Mouse (Mus musculus) lung, postnatal 10 days (tissue): ENCODE measurements around the gene Tmem206.
A peak's percentile ranks its signal among the peaks of the same experiment; 100 is the strongest.

Experiments
- DNase-seq: peaks from one replicate; pipeline ENCODE4 v3.0.0; 2021

The Tmem206 gene

GRCm38 (mm10) chr1:191353836-191354235, 28.1 kb downstream of the Tmem206 start:
- DNase-seq: no peak

DNA sequence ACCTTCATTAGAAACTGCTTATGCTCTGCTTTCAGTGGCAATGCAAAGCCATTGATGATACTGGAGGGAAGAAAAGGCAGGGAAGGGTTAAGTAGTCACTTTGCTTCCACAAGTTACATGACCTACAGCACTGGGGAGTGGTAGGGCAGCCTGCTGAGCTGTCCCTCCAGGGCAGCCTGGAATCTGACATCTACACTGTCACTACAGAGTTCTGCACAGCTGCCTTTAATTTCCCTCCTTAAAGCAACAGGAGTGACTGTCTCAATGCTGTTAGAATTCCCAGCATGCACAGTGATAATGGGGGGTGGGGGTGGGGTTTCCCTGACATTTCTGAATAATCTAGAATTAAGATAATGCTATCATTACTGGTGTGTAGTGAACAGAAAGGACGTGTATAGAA, 31.2 kb downstream of the Tmem206 start:
- no peak for DNase-seq

GRCm38 (mm10) chr1:191359478-191359877, 33.8 kb downstream of the Tmem206 start:
- DNase-seq: no peak

DNA sequence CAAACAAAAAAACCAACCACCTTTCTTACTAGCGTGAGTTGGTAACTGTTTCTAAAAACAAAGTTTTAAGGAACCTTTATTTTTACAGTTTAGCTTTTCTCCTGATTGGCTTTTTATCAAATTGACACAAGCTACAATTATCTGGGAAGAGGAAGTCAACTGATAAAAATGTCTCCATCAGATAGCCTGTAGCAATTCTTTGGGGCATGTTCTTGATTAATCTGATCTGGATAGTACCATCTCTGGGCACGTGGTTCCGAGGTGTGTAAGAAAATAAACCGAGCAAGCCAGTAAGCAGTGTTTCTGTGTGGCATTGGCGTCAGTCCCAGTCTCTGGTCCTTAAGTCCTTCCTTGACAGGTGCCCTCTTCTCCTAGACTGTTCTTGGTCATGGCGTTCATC, 36.7 kb downstream of the Tmem206 start:
- DNase-seq: no peak

DNA sequence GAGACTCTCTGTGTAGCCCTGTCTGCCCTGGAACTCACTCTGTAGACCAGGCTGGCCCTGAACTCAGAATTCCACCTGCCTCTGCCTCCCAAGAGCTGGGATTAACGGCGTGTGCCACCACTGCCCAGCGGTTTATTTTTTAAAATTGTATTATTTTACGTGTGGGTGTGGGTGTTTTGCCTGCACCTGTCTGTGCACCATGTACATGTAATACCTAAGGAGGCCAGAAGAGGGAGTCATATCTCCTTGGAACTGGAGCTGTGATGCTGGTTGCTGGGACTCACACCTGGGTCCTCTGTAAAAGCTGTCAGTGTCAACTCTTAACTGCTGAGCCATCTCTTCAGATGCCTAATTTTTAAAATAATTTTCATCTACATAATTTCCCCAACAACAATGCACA, 38.8 kb downstream of the Tmem206 start:
- DNase-seq: peak; percentile 47

- no peak for DNase-seq
Measured at GRCm38 (mm10) chr1:191368193-191368592, 42.5 kb downstream of the Tmem206 start.

- DNase-seq: no peak
Measured at GRCm38 (mm10) chr1:191369140-191369539, 43.4 kb downstream of the Tmem206 start.

- DNase-seq: no peak
Measured at GRCm38 (mm10) chr1:191374993-191375643, 49.4 kb downstream of the Tmem206 start.

- DNase-seq: no peak
Measured at GRCm38 (mm10) chr1:191375644-191375998, 49.9 kb downstream of the Tmem206 start.

GRCm38 (mm10) chr1:191378080-191378479, 52.4 kb downstream of the Tmem206 start:
- no peak for DNase-seq

- DNase-seq: no peak
Measured at GRCm38 (mm10) chr1:191380843-191381242, 55.1 kb downstream of the Tmem206 start.

GRCm38 (mm10) chr1:191381955-191382736, 56.4 kb downstream of the Tmem206 start:
- DNase-seq: no peak

GRCm38 (mm10) chr1:191384786-191385430, 59.2 kb downstream of the Tmem206 start:
- no peak for DNase-seq

DNA sequence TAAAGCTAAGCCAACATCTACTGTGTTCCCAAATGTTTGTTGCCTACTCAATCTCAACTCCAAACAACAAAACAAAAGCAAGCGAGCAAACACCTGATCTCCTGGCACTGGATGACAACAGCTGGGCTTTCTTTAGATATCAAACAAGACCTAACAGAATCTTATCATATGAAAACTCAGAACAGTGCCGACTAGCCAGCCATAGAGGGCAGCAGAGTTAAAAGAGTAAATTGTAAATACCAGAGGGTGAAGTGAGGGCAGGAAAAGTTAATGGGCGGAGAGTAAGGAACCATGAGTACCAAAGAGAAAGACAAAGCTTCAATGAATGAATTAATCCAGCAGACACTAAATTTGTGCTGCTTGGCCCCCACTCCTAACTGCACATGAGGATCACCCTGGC, 65.6 kb downstream of the Tmem206 start:
- peak; percentile 81 for DNase-seq

DNA sequence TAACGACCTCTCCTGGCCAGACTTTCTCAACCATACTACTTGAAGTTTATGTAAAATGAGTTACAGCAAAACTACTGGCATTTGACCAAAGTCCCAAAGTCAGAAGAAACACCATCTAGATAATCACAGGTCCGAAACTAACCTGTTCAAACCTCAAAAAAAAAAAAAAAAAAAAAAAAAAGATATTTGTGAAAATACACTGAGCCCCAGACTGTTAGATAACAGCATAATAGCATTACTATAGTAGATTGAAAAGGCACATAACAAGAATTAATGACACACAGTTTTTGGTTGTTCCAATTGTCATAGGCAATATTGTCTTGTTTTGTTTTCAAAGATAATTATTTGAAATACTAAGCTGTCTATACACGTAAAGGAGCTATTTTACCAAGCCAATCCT, 67.8 kb downstream of the Tmem206 start:
- no peak for DNase-seq

DNA sequence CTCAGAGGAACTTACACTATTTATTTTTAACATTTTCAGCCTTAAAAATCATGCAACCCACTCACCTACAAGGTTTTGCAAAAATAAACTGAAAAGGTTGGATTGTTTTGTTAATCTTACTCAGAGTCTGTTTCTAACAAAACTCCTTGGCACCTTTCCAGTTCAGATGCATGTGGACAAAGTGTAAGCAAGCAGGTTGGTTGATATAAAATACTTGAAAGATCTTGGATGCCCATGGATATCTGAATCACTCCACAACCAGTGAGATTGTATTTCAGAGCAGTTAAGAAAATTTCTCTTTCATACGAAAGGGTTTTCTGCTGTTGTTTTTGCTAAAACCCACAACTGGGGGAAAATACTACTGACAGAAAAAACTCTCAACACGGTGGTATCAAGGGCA, 68.4 kb downstream of the Tmem206 start:
- peak; percentile 14 for DNase-seq

- DNase-seq: no peak
Measured at GRCm38 (mm10) chr1:191395200-191395599, 69.5 kb downstream of the Tmem206 start.

DNA sequence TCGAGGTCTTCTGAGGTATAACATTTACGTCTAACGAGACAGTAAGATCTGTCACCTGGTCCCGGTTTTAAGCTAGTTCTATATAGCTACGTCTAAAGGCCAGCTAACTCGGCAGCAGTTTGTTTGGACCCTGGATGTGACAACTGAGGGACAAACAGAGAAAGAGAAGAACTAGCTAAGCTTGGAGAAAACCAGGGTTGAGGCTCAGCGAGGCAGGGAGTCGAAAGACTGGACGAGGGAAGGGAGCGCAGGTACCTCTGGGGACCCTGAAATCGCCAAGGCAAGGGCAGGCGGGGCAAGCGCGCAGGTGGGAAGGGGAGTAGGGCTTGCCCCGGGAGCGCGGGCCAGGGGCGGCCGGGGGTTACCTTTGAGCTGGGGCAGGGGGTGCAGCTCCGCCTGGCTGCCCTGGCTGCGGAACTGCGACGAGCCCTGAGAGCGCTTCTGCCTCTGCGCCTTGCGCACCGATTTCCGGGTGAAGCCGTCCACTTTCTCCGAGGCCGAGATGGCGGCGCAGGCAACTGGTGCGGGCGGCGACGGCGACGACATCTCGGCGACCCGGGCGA, 70.2 kb downstream of the Tmem206 start:
- DNase-seq: peak; percentile 67

DNA sequence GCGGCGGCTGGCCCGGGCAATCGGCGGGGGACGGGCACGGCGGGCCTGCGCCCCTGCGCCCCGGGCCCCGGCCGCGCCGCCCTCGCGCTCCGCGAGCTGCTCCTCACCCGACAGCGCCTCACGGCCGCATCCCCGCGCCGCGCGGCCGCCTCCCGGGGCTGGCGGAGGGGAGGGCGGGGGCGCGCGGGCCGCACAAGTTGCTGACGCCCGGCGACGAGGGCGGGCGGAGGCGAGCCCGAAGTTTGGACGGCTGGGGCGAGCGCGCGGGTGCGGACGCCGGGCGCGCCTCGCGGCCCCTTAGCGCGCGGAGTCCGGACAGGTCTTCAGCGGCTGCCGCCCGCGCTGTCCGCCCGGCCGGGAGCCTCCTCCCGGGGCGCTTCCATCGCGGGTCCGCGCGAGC, 70.7 kb downstream of the Tmem206 start:
- DNase-seq: peak; percentile 72

DNA sequence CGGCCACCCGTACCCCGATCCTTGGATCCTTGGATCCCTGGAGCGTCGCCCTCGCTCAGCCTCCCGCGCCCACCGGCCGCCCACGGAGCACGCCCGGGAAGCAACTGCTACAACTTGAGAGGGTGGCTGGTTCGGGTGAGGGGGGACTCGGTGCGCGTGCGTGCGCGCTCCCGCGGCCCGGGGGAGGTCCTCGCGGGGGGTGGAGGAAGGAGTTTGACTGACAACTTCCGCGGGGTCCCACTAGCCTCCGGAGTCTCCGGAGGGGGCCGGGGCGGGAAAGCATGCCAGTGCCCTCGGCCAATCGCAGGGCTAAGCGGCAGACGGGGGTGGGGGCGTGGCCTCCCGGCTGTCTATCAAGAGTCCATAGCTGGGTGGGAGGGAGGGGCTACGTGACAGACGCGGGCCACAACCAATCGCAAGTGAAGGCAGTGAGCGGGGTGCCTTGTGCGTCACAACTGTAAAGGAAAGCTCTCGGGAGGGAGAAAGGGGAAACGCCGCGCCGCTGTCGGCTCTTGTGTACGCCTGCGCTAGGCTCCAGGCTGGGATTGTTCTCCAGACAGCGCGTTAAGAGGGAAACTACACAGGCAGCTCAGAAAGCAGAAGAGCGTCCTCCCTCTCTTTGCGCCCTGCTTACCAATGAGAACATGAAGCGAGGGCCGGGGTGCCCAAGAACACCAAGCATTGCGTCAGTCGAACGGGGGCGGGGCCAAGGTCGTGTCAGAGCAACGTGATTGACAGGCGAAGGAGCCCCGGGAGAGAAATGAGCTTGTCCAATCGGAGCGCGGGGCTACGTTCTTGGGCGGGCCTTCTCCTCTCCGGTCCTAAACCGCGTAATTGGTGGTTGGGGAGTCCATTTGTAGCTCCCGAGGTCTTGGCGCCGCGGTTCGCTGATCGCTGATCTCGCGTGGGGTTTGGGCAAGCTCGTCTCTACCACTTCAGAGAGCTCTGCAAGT, 71.5 kb downstream of the Tmem206 start:
- peak; percentile 100 for DNase-seq
